Mouse (Mus musculus): ENCODE measurements around the gene Shroom1.

Shroom1 gene

GRCm38 (mm10) chr11:53481088-53481730 lies 24.2 kb downstream of the Shroom1 start:
- DNase-seq = no peak

GRCm38 (mm10) chr11:53483159-53483891 lies 26.3 kb downstream of the Shroom1 start:
- peak; percentile 77 for DNase-seq

DNA sequence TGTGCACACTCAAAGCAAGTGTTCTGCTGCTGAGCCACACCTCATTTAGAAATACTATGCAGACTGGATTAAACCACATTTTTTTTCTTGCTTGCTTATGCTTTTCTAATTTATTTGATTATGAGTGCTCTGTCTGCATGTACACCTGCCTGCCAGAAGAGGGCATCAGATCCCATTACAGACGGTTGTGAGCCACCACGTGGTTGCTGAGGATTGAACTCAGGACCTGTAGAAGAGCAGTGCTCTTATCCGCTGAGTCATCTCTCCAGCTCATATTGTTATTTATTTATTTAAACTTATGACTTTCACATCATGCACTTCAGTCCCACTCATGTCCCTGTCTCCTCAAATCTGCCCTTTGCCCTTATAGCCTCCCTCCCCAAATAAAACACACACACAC lies 28.7 kb downstream of the Shroom1 start:
- no peak for DNase-seq

DNA sequence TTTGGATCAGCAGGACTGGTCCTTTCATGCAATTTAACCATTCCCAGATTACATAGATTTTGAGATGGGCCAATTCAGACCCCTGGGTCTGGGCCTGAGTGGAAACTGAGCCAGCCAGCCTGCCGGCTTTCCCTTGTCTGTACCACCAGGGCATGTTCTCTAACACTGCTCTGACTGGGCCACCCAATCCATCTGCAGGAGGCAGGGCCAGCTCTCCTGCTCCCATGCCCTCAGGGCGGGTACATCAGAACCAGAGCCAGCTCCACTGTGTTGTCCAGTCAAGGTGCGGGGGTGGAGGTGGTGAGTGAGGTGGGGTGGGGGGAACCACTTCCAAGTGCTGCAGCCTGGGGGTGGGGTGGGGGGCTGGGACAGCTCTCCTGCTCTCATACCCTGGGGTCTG lies 29.3 kb downstream of the Shroom1 start:
- no peak for DNase-seq

GRCm38 (mm10) chr11:53486822-53487594 lies 30.0 kb downstream of the Shroom1 start:
- peak; percentile 91 for DNase-seq

DNA sequence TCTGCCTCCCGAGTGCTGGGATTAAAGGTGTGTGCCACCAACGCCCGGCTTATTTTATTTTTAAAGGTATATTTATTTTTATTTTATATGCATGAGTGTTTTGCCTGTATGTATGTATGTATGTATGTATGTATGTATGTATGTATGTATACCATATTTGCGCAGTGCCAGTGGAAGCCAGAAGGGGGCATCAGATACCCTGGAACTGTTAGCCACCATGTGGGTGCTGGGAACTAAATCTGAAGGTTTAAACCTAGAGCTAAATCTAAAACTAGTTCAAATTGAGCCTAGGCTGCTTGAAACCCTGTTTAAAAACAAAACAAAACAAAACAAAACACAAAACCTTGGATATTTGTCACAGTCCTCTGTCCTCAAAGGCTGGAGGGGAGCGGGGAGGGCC lies 32.0 kb downstream of the Shroom1 start:
- no peak for DNase-seq

DNA sequence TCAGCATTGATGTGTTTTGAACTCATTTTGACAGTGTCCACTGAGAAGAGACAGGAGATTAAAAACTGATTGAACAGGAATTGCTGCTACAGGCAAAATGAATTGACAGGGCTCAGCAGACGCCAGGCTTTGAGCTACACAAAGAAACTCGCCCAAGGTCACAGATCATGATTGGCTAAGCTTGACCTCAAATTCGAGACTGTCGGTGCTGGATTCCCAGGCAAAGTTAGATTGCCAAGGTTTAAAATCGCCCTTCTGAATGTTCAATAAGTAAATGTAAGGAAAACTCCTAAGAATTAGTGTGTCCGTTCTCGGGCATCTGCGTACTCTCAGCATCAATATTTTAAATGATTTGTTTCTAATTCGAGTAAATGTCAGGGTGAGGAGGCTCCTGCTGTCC lies 32.4 kb downstream of the Shroom1 start:
- no peak for DNase-seq

DNA sequence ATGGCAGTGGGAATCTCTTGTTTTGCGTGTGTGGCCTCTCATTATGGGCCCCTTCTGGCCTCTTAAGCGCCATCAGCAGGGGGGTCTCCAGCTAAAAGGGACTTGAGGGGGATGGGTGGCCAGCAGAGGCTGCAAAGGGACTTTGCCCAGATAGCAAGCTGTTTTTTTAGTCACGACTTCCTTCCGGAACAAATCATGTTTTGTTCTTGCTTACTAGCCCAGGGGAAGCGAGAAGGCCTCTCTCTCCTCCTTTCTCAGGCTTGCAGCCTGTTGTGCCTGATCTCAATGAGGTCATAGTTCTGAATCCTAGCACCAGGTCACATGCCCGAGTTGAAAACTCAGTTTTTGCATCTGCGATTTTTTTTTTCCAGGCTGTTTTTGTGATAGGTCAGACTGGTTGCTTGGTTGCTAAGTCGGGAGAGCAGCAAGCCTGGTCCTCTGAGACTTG lies 35.0 kb downstream of the Shroom1 start:
- DNase-seq = no peak

GRCm38 (mm10) chr11:53493243-53493955 lies 36.4 kb downstream of the Shroom1 start:
- no peak for DNase-seq

DNA sequence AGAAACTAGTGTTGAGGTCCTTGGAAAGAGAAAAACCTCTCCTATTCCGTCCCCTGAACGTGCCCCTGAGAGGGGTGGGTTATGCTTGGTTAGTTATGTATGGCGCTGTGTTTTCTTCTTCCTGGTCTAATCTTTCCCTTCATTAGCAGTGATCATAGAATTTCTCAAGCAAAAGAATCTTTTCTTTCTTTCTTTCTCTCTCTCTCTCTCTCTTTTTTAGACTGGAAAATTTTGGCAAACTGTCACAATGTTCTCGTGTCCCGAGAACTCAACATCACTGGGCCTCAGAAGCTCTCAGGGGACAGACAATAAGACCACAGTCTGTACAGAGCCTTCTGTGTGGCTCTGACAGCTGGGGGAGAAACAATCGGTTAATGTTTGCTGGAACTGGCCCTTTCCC lies 38.4 kb downstream of the Shroom1 start:
- DNase-seq = no peak

- no peak for DNase-seq
These were observed 39.9 kb downstream of the Shroom1 start for GRCm38 (mm10) chr11:53496946-53497345.

- DNase-seq = no peak
These were observed 43.6 kb downstream of the Shroom1 start for GRCm38 (mm10) chr11:53500569-53500968.

- DNase-seq = no peak
These were observed 45.2 kb downstream of the Shroom1 start for GRCm38 (mm10) chr11:53502039-53502765.

DNA sequence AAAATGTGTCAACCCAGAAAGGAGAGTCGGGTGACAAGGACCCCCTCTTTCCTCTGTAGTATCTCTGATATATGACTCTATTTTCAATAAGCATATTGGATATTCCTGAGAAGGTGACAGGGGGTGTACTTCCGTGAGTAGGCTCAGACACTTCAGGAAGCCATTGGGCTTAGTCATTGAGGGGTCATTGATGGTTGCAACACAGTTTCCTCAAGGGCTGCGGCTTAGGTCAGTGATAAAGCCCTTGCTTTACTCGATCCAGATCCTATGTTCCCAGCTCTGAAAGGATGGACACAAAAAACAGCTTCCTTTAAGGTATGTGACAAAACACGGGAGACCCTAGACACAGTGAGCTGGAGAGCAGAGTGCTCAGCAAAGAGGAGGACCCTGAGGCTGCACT lies 46.7 kb downstream of the Shroom1 start:
- DNase-seq = no peak

DNA sequence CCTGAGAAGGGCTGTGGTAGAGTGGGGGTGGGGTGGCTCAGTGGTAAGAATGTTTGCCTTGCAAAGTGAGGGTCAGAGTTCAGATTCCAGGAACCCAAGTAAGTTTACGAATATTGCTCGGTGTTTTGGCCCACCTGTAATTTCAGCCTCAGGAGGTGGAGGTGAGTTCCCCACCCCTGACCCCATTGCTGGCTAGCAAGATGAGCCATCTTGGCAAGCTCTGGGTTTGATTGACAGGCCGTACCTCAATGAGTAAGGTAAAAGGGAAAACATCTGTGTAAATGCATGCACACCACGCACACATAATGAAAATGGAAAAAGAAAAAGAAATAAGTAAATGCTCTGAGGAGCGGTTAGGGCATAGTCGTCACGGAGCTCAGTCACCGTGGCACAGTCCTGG lies 47.4 kb downstream of the Shroom1 start:
- DNase-seq = peak; percentile 63

GRCm38 (mm10) chr11:53505026-53505663 lies 48.1 kb downstream of the Shroom1 start:
- peak; percentile 98 for DNase-seq

DNA sequence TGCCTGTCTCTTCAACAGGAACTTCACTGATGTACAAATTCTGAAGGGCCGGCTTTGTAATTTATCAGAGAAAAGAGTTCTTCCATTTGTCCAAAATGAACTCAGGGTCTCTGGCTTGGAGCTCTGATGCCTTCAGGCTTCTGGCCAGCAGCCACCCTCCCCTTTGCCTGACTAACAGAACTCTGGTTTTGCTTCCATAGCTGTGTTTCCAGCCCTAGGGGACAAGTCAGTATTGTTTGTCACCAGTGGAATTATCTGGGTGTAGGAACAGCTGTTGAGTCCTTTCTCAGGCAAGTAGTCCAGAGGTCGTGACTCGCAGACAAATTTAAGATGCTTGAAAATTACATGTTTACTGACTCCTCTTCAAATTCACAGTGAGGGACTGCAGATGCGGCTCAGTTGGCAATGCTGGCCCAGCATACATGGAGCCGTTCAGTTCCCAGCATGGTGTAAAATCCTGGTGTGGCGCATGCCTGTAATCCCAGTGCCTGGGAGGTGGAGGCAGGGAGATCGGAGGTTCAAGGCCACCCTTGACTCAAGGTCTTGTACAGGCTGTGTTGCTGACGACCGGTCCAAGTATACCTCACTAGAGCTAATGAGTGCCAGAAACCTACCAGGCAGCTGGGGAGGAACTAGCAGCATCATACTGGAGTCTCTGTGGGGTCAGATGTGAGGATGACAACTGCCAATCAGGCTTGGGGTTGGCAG lies 50.2 kb downstream of the Shroom1 start:
- DNase-seq = peak; percentile 56

DNA sequence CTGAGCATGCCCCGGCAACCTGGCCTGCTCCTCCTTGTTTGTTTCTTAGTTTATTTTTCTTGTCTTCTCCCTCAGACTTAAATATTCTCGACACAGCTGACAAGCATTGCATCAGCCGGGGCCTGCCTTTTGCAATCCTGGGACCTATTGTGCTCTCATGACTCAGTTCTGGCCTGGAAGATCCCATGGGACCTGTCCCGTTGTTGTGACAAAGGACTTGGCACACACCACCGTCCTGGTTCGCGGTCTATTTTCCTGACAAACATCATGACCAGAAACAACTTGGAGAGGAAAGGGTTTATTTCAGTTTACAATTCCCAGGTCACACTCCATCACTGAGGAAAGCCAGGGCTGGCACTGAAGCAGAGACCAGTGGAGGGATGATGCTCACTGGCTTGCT lies 51.1 kb downstream of the Shroom1 start:
- peak; percentile 64 for DNase-seq

DNA sequence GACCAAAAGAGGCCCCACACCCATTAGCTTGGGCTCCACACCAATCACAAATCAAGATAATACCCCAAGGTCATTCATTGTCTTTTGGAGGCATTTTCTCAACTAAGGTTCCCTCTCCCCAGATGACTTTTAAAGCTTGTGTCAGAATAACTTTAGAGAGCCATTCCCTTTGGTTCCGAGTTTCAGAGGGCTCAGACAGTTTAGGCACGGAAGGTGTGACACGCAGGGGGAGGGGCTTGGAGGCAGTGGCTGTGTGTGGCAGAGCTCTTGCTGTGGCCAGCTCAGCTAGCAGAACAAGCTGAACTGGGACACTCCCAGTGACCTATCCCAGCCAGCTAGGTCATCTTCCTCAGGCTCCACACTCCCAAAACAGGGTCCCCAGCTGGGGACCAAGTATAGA lies 51.6 kb downstream of the Shroom1 start:
- DNase-seq = no peak

DNA sequence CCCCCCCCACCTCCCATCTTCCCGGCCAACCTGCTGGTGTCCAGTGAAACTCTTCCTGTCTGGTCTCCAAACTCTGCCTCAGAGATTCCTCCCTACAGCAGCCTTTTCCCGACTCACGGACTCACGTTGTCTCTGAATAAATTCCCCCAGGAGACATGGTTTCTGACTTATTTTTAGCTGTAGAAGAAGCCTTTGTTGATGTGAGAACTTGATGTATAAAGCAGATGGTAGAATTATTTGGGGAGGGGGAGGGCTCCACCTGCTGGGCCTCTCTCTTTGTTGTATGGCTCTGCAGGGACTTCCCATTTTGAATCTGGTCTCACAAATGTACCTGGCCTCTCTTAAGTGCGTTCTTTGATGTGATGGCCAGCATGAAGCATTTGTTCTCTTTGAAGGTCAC lies 53.3 kb downstream of the Shroom1 start:
- no peak for DNase-seq
